Mouse (Mus musculus) adrenal gland, postnatal 14 days (tissue): ENCODE data around the gene Npas2. TPM values are rescaled to one million over a fixed set of nuclear protein-coding genes. Genes with fewer than 3 reads are reported as not detected.

Source experiments
- DNase-seq: peaks from one replicate; pipeline ENCODE4 v3.0.0; 2021; ENCODE audit warnings: mixed read lengths
- total RNA-seq: library from RNA; stranded (reverse); gene quantifications from 2 replicates; pipeline ENCODE4 v1.2.3, GENCODE M21; 2021

The Npas2 gene
- total RNA-seq, 1 experiment from 2014 or later: 4.5 TPM

DNA sequence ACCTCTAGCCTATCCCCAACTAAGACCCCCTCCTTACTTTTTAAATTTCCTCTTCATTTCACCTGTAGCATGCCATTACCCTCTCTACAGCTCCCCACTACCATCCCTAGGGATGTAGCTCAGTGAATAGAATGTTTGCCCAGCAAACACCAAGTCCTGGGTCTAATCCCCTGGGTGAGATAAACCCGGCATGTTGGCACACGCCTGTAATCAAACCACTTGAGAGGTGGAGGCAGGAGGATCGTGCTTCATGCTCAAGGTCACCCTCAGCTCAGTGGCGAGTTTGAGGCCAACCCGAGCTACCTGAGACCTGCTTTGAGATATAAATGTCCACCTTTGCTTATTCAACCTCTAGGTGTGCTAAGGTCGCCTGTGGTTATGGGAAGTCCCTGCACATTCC, 19.5 kb downstream of the Npas2 start:
- no peak for DNase-seq

DNA sequence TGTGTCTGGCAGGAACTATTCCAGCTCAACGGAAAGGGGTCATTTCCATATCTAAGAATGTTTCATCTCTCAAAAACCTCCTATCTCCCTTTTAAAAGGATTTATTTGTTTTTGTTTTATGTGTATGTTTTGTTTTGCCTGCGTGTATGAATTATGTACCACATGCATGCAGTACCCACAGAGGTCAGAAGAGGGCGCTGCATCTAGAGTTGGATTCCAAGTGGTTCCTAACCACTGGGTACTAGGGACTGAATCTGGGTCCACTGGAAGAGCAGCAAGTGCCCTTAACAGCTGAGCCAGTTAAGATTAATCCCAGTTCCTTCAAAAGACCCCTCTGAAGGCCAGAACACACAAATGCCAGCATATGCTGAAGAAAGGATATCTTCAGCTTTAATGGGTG, 24.1 kb downstream of the Npas2 start:
- peak; percentile 19 for DNase-seq

DNA sequence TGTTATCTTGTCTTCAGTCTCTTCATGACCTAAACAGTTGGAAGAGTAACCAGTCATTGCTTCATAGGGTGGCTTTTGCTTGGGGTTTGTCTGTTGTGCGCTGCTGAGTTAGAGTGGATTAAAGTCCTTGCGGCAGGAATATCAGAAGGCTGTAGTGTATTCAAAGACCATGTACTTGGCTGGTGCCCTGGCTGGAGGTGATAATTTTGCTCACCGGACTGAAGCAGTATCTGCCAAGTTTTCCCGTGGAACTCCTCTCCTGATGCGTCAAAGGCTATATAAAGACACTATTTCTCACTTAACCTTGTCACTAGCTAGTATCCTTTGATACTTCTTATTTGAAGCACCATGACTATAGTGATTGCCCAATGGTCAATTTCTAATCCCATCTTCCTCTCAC, 34.9 kb downstream of the Npas2 start:
- DNase-seq: no peak

DNA sequence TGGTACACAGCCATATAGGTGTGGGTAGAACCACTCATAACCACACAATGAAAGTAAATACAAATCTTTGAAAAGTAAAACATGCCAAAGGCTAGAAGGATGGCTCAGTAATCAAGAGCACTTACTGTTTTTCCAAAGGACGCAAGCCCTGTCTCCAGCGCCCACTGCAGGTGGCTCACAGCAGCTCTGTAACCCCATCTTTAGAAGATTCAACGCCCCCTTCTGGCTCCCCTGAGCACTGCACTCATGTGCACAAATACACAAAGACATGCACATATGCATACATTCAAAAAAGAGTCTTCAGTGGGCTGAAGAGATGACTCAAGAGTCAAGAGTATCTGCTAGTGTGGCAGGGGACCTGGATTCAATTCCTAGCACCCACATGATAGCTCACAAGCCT, 36.5 kb downstream of the Npas2 start:
- DNase-seq: no peak

DNA sequence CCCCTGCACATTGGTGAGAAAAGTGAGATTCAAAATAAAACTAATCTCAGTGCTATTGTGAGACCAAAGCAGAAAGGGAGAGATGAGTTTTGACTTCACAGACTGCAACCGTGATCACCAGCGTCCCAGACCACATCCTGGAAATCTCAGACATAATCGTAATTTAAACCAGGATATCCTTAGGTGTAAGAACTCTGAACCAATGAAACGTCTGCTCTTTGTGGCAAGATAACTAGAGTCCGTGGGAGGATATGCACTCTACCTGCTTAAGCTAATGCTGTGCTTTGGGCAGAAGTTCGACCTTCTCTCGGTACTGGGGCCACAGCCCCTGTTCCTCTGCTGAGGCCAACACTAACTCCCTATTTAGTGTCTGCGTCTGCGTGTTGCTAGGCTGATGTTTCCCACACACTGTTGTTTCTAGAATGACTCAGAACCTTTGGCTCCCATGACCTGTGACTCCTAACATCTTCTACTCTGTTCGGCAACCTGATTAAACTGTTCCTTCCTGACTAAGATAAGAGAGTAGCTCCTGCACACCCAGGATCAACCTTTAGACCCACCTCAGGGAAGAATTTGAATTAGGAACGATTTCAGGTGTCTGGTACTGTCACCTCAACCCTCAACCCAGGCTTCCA, 41.4 kb downstream of the Npas2 start:
- DNase-seq: peak; percentile 31

DNA sequence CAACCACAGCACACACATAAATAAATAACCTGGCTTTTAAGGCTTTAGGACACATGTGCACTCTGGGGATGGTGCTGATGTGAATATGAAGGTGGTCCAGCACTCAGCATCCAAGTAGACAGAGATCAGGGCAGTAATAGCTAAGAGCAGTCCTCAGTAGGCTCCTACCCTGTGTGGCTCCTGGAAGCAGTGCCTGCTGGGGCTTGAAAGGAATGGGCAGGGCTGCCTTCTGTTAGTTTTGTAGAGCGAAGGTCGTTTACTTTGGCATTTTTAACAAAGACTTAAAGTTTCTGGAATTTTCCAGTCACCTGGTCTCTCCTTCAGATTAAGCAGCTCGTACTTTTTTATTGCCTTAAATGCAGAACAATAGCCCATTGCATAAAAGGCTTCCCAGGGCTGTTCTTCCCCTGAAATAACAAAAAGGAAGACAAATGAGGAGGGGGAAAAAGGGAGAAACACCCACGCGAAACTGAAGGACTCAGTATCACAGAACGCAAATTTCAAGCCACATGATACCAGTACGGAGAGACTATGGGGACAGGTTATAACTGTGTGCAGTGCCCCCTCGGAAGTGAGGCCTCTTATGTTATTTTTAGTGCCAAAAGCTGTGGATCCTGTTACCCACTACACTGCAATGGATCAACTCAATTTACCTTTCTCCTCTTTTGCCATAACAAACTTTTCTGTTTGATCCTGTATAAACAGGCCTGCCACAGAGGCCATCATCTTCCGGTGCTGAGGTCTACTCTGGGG, 44.1 kb downstream of the Npas2 start:
- no peak for DNase-seq

DNA sequence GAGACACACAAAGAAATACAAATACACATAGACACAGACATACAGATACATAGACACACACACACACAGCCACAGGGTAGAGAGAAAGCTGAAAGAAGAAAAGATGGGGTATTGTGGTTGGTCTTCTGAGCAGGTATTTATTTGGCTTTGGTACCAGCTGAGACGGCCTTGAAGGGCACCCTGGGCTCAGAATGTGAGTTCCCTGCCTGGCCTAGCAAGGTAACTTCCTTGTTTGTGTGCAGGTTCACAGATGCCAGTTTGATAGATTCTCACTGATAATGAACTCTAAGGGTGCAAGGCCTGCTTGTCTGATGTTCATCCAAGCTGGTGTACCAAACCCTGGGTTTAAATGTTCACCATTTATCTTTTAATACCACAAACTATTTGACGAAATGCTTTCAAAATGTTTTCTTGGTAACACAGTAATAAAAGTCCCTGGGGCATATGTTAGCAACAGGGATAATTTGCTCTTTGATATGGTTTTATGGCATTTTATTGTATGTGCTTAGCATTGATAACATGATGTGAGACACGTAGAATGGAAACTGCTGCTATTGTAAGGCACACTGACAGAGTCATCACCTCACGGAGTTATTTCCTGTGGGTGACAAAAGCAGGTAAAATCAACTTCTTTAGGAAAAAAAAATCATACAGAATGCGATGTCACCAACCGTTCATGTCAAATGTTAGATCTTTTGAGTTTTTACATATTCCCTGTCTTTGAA, 47.5 kb downstream of the Npas2 start:
- no peak for DNase-seq

DNA sequence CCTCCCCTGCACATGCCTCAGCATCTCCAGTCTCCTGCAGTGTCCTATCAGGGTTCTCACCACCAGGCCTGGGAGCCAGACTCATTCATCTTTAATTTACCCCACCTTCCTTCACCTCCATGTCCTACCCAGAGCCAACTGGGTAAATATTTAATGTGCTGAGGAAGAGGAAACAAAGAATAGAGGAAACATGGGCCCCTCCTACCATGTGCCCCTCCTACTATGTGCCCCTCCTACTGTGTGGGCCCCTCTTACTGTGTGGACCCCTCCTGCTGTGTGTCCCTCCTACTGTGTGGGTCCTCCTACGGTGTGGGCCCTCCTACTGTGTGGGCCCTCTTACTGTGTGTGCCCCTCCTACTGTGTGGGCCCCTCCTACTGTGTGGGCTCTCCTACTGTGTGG, 51.2 kb downstream of the Npas2 start:
- DNase-seq: no peak

DNA sequence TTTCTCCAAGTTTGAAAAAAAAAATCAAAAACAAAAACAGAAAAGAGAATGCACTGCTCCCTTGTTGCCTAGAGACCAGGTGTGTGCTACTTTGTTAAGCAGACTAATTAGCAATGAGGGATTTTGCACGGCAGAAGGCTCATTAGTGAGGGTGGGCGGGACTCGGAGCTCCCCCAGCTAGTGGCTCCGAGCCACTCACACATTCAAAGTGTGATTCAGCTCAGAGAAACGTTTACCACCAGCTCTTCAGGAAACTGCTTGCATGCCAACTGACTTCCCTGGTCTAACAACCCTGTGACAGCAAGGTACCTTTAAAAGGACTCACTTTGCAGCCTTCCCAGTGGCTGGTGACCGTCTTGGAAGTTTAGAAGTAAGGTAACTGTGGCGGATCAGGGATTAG, 58.1 kb downstream of the Npas2 start:
- no peak for DNase-seq

DNA sequence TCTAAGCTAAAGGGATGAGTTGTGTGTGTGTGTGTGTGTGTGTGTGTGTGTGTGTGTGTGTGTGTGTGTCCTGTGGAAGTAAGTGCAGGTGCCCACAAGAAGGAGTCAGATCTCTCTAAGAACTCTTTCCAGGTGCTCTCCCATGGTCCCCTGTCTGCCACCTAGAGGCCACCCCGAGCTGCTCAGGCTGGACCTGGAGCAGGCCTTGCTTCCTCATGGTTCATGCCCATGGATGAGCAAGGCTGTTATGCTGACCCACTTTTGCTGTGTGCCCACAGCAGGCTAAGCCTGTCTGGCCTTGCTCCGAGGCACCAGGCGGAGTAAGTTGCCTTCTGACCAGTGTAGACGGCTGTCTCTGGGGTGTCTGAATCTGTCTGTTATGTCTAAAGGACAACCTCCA, 60.2 kb downstream of the Npas2 start:
- DNase-seq: peak; percentile 80

DNA sequence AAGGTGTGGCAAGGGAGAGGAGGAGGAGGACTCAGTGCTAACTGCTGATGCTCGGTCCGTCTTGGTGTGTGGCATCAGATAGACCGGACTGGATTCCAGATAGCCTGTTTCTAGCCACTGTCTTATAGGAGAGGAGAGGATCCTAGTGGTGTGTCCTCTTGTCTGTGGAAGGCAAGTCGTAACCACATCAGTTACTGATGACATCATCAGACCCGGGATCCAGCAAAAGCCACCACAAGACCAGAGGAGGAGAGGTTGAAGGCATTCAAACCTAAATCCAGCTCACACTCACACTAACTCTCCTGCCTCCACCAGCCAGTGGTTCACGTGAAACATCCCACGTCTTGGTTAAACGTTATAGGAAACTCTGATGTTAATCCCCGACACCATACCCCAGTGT, 62.5 kb downstream of the Npas2 start:
- DNase-seq: no peak

DNA sequence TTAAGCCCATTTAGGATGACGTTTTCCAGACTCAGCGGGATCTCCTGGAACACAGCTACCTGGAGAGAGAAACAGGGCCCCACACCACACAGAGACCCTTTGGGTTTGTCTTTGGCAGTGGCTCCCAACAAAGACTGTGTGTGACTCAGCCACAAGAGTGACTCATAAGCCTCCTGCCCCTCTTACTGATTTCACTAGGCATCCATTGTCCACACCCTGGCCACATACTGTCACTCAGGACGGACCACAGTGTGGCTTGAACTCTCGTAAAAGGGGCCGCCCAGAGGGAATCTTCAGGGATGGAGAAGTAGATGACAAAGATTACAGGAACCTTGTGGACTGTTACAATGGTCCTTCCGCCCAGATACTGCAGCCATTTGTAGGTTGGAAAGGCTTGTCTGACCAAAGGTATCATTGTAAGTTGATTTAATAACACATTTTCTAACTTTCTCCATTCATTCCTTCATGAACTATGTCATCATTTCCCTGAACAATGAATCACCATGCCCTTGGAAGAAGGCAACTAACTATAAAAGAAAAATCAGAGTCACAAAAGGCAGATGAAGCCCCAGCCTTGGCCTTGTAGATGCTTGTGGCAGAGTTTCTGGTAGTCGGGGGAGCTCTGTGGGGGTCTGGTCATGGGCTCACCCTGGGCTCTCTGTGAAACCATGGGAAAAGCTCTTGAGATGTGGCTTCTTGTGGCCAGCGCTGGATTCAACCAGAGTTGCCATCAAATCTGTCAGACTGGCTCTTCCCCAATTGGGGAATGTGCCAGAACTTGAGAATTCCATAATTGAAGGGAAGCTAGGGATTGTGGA, 63.2 kb downstream of the Npas2 start:
- DNase-seq: peak; percentile 18

DNA sequence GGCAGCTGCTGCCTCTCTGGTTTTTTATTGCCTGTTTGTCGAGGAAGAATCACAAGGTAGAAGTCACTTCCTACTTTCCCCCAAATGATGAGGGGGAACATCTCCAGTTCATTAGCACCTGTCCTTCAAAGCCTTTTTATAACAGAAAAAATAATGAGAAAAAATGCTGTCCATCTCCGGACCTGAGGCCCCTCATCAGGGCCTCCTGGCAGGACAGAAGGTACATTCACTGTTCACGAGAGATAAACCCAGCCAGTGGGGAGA, 63.7 kb downstream of the Npas2 start:
- no peak for DNase-seq

DNA sequence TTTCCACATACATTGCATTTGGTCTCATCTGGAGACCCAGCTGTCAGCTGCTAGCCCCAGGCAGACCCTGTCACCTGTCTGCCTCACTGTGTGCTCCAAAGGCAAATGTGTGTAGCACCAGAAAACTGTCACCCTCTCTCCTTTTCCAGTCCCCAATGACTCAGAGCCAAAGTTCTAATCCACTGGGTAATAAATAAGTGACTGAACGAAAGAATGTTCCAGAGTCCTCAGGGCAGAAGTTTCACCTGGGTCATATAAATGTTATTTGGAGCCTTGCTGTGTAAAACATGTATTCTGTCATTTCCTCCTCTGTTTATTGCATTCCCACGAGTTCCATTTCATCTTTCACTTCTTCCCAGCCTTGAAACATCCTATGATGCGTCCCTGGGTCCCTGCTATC, 66.1 kb downstream of the Npas2 start:
- no peak for DNase-seq

DNA sequence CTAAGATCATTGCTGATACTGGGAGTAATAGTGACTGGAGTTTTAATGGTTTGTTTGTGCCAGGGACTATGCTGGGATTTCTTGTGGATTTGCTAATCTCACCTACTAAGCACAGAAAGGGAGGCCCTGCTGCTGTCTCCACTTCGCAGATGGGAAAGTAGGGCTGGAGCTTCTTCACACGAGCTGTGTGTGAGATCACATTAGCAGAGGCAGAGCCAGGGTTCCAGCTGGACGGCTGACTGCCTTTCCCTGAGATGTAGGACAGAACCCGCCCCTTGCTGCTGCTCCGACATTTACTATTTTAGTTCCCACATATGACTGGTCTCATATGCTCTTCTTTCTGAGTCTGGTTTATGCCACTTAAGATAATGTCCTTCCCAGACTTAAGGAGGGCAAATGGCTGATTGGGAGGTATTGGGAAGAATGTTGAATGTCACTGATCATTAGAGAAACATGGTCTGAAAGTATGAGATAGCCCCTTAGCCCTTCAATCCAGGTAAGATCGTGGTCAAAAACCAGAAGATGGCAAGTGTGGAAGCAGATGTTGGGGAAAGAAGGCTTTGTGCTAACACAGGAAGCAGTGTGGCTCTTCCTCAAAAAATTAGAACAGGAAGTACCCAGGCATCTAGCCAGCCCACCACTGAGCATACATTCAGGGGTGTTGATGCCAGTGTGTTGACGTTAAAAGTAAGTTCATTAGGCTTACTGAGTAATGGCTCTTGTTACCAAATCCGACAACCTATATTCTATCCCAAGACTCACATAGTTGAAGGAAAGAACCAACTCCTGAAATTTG, 66.8 kb downstream of the Npas2 start:
- DNase-seq: no peak

DNA sequence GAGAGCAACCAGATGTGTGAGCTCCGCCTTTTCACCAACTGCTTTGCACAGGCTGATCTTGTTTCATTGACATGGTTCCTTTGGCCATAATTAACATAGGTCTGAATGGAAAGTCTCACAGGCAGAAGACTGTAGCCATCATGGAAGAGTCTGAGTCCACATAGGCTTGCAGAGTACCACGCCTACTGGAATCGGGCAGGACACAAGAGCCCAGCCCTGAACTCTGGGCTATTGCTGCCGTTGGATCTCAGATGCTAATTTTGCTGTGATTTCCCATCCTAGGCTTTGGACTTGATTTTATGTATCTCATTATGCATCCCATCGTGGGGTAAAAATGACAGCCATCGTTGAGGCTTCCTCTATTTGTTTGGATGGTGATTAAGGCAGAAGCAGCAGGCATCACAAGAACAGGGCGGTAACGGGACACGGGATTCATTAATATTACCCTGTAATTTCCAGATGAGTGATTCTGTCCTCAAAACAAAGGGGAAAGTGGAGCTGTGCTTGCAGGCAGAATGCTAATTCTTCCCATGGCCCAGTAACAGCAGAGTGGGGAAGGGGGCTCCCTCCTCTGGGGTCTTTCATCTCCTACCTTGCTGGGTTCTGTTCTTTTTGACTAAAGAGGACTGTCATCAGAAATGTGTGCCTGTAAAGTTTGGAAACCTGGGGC, 73.4 kb downstream of the Npas2 start:
- no peak for DNase-seq

DNA sequence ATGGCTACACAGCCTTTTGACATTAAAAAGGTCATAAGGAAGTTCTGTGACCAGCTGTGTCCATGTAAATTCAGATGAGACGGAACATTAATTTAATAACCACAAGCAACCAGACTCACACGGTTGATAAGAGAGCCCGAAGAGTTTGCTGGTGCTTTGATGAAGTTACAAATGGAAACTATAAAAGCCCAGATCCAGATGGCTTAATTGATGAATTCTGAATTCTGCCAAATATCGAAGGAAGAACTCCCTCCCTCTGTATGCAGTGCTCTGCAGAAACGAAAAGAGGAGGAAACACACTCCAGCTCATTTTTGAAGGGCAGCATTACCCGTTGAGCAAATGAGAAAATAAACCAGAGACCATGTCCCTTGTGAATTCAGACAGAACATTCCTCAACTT, 79.4 kb downstream of the Npas2 start:
- no peak for DNase-seq

DNA sequence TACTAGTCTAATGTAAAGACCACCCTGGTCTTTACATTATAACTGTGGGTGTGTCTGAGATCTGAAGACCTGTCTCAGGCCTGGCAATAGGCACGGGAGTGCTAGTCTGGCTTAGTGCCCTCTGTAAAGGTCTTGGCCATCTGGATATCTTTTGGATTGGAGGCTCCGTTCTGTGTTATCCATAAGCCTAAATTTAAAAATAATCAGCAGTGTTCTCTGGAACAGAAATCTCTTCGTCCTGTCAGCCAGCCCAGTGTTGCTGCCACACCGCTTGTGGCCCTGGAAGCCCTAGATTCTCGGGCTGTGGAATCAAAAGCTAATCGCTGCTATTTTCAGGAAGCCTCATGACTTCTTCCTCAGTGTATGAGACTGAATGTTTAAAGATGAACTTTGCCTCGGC, 86.9 kb downstream of the Npas2 start:
- DNase-seq: no peak

DNA sequence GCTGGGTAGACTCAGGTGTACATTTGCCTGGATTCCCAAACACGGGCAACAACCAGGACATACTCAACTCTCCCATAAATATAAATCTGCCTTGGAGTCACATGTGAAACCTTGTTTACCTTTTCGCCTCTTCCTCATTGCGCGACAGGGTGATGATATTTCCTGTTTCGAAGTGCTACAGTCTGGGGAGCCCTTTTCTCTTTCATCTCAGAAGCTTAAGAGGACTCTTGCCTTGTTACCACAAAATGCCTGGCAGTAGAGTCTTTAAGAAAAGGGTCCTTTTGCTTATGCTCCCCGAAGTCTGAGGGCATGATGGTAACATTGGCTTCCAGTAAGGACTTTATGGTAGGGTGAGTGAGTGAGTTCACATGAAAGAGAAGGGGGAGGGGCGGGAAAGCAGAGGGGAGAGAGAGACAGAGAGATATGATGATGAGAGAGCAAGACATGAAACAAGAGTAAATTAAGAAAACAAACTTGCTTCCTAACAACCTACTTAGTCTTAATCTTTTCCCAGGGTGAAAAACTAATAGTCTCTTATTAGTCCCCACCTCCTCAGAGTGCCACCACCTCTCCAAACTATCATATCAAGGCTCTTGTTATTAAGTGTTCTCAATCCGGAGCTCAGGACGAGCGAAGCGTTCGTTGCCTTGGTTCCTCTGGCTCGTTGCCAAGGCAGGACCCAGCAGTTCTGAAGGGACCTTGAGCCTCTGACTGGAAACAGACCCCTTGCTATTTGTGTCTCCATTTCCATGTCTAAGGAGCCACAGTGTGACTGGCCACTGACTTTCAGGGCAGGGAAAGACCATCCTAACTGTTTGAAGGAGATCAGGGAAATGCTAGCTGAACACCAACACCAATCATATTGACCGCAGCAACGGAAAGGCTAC, 87.7 kb downstream of the Npas2 start:
- DNase-seq: peak; percentile 70

DNA sequence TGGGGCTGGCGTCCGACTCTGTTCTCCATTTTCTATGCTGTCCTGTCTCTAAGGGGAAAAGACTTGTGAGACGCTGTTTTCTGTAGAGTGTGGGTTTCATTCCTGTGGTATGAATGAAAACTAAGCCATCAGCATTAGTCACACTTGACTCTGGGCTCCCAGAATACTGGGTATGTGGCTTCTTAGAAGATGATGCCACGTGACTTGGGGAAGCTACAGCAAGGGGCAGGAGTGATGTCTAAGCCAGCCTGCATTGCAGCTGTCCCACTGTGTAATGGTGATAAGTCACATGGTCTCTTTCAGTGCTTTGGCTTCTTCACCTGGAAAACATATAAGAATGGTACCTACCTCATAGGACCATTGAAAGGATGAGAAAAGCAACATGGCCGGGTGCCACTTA, 88.4 kb downstream of the Npas2 start:
- no peak for DNase-seq

DNA sequence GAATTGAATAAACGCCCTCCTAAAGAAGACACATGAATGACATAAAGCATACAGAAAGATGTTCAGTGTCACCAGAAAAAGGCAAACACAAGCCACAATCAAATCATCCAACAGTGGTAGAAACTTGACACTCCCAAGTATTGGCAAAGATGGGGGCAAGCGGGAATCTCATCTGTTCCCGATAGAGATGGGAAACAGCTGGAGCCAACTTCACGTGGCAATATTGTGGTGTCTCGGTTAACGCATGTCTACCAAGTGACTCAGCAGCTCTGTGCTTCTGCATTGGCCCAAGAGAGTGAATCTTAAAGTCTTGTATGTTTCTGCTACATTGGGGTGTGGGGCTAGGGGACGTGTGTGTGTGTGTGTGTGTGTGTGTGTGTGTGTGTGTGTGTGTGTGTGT, 89.8 kb downstream of the Npas2 start:
- no peak for DNase-seq
